Mouse (Mus musculus) liver, postnatal 0 days (tissue): ENCODE data around the gene Nr1h2. TPM values are rescaled to one million over a fixed set of nuclear protein-coding genes. Genes with fewer than 3 reads are reported as not detected.

Source experiments
- ATAC-seq: fragments of 200-750 bp; cut with Nextera tagmentation; 2 replicates; pipeline ENCODE4 v1.8.0; 2017; ENCODE audit warnings: mild to moderate bottlenecking, moderate library complexity
- DNase-seq: peaks from one replicate; pipeline ENCODE4 v3.0.0-alpha.2; 2016
- H3K27ac ChIP-seq: fragments of 300-500 bp; sonication (generic); 2 replicates; pipeline ENCODE4 v1.5.1; 2014; ENCODE audit warnings: antibody characterized with exemption, moderate library complexity, mild to moderate bottlenecking, low read depth
- H3K27me3 ChIP-seq: fragments of 300-500 bp; sonication (generic); 2 replicates; pipeline ENCODE4 v1.6.1; 2014; ENCODE audit warnings: low read length, control low read depth, mixed read lengths; ENCODE audit not compliant: insufficient read depth
- H3K36me3 ChIP-seq: fragments of 300-500 bp; sonication (generic); replicated peaks from 2 replicates; pipeline ENCODE4 v1.6.1; 2014; ENCODE audit warnings: mild to moderate bottlenecking, control low read depth, low read length, moderate library complexity, mixed read lengths; ENCODE audit not compliant: insufficient read depth
- H3K4me1 ChIP-seq: fragments of 300-500 bp; sonication (generic); 2 replicates; pipeline ENCODE4 v1.6.1; 2014; ENCODE audit warnings: antibody characterized with exemption, mild to moderate bottlenecking, control low read depth; ENCODE audit not compliant: insufficient read depth
- H3K4me2 ChIP-seq: fragments of 300-500 bp; sonication (generic); 2 replicates; pipeline ENCODE4 v1.6.1; 2014; ENCODE audit warnings: low read depth, mild to moderate bottlenecking, low read length, moderate library complexity, mixed read lengths
- H3K4me3 ChIP-seq: fragments of 300-500 bp; sonication (generic); 2 replicates; pipeline ENCODE4 v1.5.1; 2014; ENCODE audit warnings: low read depth, low read length
- H3K9ac ChIP-seq: fragments of 300-500 bp; sonication (generic); replicated peaks from 2 replicates; pipeline ENCODE4 v1.6.1; 2014; ENCODE audit warnings: mild to moderate bottlenecking, moderate library complexity
- H3K9me3 ChIP-seq: fragments of 300-500 bp; sonication (generic); 2 replicates; pipeline ENCODE4 v1.6.1; 2016; ENCODE audit warnings: mild to moderate bottlenecking, control low read depth, low read length, mixed read lengths
- CTCF ChIP-seq: sonication (generic); IDR thresholded peaks from 2 replicates; pipeline ENCODE4 v1.5.1; 2016; ENCODE audit warnings: antibody characterized with exemption, low read depth
- EP300 ChIP-seq: IDR thresholded peaks from 2 replicates; pipeline ENCODE4 v1.6.1; 2016; ENCODE audit warnings: antibody characterized with exemption, low read depth, mild to moderate bottlenecking
- WGBS: fragments of 180-500 bp; shearing (Covaris S2); extraction: QIAGEN DNeasy Blood & Tissue Kit; methylation state at CpG from one replicate; pipeline ENCODE4 v1.1.7; 2014; ENCODE audit not compliant: insufficient replicate concordance; 5-methylcytosine and 5-hydroxymethylcytosine counted together
- polyA plus RNA-seq: library from polyadenylated mRNA; unstranded; fragments of >200 nt; fragmentation: Nextera tagmentation; extraction: Ambion mirVana; gene quantifications from 2 replicates; pipeline ENCODE4 v1.2.1, GENCODE M21; 2015

The Nr1h2 gene
- polyA plus RNA-seq, 1 experiment from 2014 or later, result 33.6 TPM

DNA sequence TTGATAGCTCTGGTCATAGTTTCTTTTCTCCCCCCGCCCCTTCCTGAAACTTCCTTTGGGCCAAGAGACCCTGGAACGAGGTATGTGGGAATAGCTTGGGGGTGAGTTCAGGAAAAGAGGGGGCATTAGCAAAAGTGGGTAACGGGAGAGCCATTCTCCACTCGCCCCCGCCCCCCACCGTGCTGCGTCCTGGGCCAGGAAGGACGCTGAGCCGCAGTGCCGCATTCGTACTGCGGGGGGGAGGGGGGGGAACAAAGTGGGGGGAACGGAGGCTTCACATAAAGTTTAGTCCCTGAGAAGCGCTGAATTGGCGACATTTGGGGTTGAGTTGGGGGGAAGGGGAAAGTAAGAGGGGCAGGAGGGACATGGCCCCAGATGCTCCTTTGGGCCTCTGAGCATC is 39.3 kb upstream of the Nr1h2 start:
- ATAC-seq (no peak), DNase-seq (no peak)
- peaks cover 57% of the 10 kb centered on the region for H3K27me3 ChIP-seq
- WGBS, result 3% methylated on average over 15 of the region's 15 CpGs
- no peaks in the 10 kb centered on the region for H3K9me3 ChIP-seq
- no peak overlapping the region for H3K27ac ChIP-seq
- H3K4me1 ChIP-seq, result peaks cover 28% of the 10 kb centered on the region
- H3K4me2 ChIP-seq, result no peak overlapping the region
- H3K9ac ChIP-seq, result no peak overlapping the region
- no peaks in the 10 kb centered on the region for H3K36me3 ChIP-seq
- TF ChIP-seq EP300 (no peak), CTCF (no peak)
- no peak overlapping the region for H3K4me3 ChIP-seq

DNA sequence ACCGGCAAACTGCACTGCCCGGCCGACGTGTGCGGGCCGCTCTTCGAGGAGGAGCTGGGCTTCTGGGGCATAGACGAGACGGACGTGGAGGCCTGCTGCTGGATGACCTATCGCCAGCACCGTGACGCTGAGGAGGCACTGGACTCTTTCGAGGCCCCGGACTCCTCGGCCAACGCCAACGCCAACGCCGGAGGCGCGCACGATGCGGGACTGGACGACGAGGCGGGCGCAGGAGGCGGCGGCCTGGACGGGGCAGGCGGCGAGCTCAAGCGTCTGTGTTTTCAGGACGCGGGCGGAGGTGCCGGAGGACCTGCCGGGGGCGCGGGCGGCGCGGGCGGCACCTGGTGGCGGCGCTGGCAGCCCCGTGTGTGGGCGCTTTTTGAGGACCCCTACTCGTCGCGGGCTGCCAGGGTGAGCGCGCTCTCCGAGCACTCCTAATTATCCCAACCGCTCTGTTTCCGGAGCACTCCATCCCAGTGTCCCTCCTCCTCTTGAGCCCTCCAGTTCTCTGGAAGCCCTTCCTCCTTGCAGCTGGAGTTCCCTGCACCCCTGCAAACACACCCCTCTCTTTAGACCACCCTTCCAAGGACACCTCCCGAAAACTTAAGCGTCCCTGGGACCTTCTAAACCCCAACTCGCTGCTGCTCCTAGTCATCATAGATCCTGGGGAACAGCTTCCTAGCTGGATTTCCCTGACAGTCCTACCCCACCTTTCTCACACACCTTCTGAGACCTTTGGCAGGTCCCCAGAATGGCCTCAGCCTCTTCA is 37.8 kb upstream of the Nr1h2 start:
- Histone ChIP-seq H3K27me3 (peaks cover 72% of the 10 kb centered on the region), H3K4me3 (peak overlapping the region; percentile 49), H3K9ac (peak overlapping the region; percentile 11; the same call in 1 of the 2 replicates), H3K36me3 (no peaks in the 10 kb centered on the region), H3K4me1 (peaks cover 32% of the 10 kb centered on the region), H3K9me3 (no peaks in the 10 kb centered on the region), H3K4me2 (peak overlapping the region; percentile 93), H3K27ac (no peak overlapping the region)
- DNase-seq, result no peak
- ATAC-seq, result no peak
- TF ChIP-seq CTCF (no peak), EP300 (no peak)
- 4% methylated on average over 51 of the region's 60 CpGs for WGBS

DNA sequence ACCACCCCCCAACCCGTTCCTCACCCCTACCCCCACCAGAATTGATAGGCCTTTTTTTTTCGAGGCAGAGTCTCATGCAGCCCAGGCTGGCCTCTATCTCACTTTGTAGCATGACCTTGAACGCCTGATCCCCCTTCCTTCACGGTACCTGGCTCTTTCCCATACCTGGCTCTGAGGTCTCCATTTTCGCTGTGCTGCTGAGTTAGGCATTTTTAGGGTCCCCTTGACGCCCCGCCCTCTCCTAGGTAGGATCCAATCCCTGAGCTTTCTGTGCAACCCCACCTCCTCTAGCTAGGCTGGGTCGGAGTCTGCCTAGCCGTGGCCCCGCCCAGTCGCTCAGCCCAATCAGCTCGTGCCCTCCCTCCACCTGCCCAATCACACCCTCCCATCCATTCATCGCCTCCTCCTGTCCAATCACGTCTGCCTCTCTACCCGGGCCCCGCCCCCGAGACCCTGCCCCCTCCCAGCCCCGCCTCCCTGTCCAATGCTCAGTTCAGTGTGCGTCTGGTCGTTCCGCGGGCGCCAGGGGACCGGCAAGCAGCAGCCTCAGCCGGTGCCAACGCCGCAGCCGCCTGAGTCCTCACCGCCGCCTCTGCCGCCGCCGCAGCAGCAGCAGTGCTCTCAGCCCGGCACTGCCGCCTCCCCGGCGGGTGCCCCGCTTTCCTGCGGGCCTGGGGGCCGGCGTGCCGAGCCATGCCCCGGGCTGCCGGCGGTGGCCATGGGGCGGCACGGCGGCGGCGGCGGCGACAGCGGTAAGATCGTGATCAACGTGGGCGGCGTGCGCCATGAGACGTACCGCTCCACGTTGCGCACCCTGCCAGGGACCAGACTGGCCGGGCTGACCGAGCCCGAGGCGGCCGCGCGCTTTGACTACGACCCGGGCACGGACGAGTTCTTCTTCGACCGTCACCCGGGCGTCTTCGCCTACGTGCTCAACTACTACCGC is 36.9 kb upstream of the Nr1h2 start, which contains the start of gene Kcnc3:
Kcnc3 (plus strand) TSS at position 263 of the 946 bp plus-strand sequence.
- Histone ChIP-seq H3K9ac (peak within 1 kb of the TSS; percentile 11; the same call in 1 of the 2 replicates), H3K4me3 (peak within 1 kb of the TSS; percentile 49), H3K9me3 (no peaks in the 10 kb centered on the region), H3K27ac (no peak within 1 kb of the TSS), H3K4me1 (peaks cover 32% of the 10 kb centered on the region), H3K4me2 (peak within 1 kb of the TSS; percentile 93), H3K36me3 (no peaks in the 10 kb centered on the region), H3K27me3 (peaks cover 80% of the 10 kb centered on the region)
- DNase-seq (peak; percentile 90), ATAC-seq (peak; percentile 92)
- no peak for TF ChIP-seq EP300
- TF ChIP-seq CTCF, result no peak
- 1% methylated on average over 61 of the region's 80 CpGs for WGBS

DNA sequence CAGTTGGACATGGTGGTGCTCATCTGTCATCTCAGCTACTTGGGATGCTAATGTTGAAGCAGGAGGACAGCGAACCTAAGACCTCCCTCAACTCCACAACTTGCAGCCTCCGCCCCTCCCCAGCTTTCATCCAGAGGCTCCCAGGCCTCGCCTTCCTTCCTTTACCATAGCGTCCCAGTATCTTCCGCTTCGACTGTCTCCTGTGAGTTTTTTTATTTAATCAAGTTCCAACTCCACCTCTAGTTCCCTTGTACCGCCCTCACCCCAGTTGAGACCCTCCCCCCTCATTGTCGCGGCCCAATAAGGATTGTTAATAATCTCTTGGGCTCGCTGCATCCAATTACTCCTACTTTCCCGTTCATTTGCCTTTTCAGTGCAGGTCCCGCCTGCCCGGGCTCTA is 36.2 kb upstream of the Nr1h2 start:
- DNase-seq (no peak), ATAC-seq (no peak)
- WGBS, result 9% methylated on average over 13 of the region's 13 CpGs
- no peaks in the 10 kb centered on the region for H3K9me3 ChIP-seq
- H3K27me3 ChIP-seq, result peaks cover 82% of the 10 kb centered on the region
- TF ChIP-seq EP300 (no peak), CTCF (no peak)
- H3K9ac ChIP-seq, result no peak overlapping the region
- H3K4me1 ChIP-seq, result peaks cover 32% of the 10 kb centered on the region
- peak overlapping the region; percentile 93; the same call in 1 of the 2 replicates for H3K4me2 ChIP-seq
- H3K36me3 ChIP-seq, result no peaks in the 10 kb centered on the region
- 0 out of 2 replicates have a peak overlapping the region, but pooled peaks have one; percentile 49 for H3K4me3 ChIP-seq
- no peak overlapping the region for H3K27ac ChIP-seq

DNA sequence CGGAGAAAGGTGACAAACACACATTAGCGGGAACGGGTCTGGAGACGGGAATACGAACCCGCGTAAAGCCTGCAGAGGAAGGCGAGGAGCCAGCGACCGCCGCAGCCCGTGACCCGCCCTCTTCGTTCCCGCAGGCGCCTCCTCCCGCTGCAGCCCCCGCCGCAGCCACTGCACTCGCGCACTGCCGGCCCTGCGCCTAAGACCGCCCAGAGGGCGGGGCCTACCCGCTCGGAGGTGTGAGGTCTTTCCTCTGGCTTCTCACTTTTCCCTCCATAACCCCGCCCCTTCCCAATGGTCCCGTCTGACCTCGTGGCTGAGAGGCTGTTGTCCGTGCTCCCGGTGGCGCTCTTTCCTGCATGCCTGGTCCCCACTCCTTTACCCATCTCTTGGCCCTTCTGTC is 35.4 kb upstream of the Nr1h2 start:
- peaks cover 32% of the 10 kb centered on the region for H3K4me1 ChIP-seq
- H3K36me3 ChIP-seq, result no peaks in the 10 kb centered on the region
- TF ChIP-seq EP300, result no peak
- no peak for TF ChIP-seq CTCF
- H3K4me2 ChIP-seq, result peak overlapping the region; percentile 73
- no peak overlapping the region for H3K27ac ChIP-seq
- ATAC-seq (peak; percentile 22), DNase-seq (peak; percentile 67)
- no peaks in the 10 kb centered on the region for H3K9me3 ChIP-seq
- H3K9ac ChIP-seq, result no peak overlapping the region
- peaks cover 82% of the 10 kb centered on the region for H3K27me3 ChIP-seq
- H3K4me3 ChIP-seq, result peak overlapping the region; percentile 47
- WGBS, result under 1% methylated on average over 28 of the region's 33 CpGs

DNA sequence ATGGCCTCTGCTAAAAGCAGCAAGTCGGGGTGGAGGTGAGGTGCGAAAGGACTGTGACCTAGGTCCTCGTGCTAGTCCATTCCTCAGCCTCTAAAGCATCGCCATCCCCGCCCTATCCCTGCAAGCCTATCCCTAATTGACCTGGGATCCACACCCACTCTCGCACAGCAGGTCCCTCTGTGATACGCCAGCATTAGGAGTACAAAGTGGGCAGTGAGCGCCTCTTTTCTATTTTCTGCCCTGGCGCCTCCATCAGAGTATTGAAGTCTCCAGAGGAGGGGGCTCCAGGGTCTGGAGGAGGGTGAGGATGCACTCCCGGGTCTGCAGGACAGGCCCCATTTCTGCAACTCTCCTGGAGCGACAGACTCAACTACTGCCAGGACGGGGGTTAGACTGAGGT is 34.6 kb upstream of the Nr1h2 start:
- peaks cover 77% of the 10 kb centered on the region for H3K27me3 ChIP-seq
- TF ChIP-seq CTCF (no peak), EP300 (no peak)
- DNase-seq (no peak), ATAC-seq (no peak)
- no peaks in the 10 kb centered on the region for H3K9me3 ChIP-seq
- H3K36me3 ChIP-seq, result no peaks in the 10 kb centered on the region
- peaks cover 29% of the 10 kb centered on the region for H3K4me1 ChIP-seq
- WGBS, result 12% methylated on average over 12 of the region's 12 CpGs
- no peak overlapping the region for H3K4me3 ChIP-seq
- peak overlapping the region; percentile 73 for H3K4me2 ChIP-seq
- no peak overlapping the region for H3K9ac ChIP-seq
- no peak overlapping the region for H3K27ac ChIP-seq
